8 mouse cellular contexts compared by ENCODE assay signal in genomic region chr9:72491559-72492193, GRCm38 (mm10). TPM values are rescaled to one million over a fixed set of nuclear protein-coding genes. Genes with fewer than 3 reads are reported as not detected.
DNase-seq lines count a peak whose midpoint lies in the region; ATAC-seq lines count a peak whose summit lies in the region.

No protein-coding gene starts in this region.

- H3K36me3 ChIP-seq in hindbrain, embryonic 13.5 days, result peaks cover 5% of the 10 kb centered on the region; the same call in 1 of the 2 replicates

- peak overlapping the region; percentile 90 for H3K27ac ChIP-seq in hindbrain, embryonic 13.5 days

- WGBS in hindbrain, embryonic 13.5 days, result under 1% methylated on average over 32 of the region's 32 CpGs

- peak overlapping the region; percentile 73 for H3K4me2 ChIP-seq in hindbrain, embryonic 13.5 days

- H3K27me3 ChIP-seq in hindbrain, embryonic 13.5 days, result no peaks in the 10 kb centered on the region

- H3K4me3 ChIP-seq in hindbrain, embryonic 13.5 days, result peak overlapping the region; percentile 70

- peak; percentile 97 for ATAC-seq in hindbrain, embryonic 13.5 days (ENCODE audit: low FRiP score)

- H3K4me1 ChIP-seq in hindbrain, embryonic 13.5 days (replicated peaks), result peaks cover 11% of the 10 kb centered on the region

- no peaks in the 10 kb centered on the region for H3K9me3 ChIP-seq in hindbrain, embryonic 13.5 days

- peak; percentile 92 for DNase-seq in Muller cell, postnatal 12 days (ENCODE audit: inconsistent ontology term)
- DNase-seq in cerebellum, adult 9-11 months, result peak; percentile 90
- DNase-seq in frontal cortex, postnatal 10 days (ENCODE audit: low spot score in 2 of 2), result peak; percentile 80 to 88
- DNase-seq in layer of hippocampus, postnatal 25 days (ENCODE audit: extremely low spot score in 1 of 2, low spot score in 1 of 2), result peak; percentile 71 to 74
- peak; percentile 91 for DNase-seq in lung, postnatal 25 days (ENCODE audit: low spot score)
- DNase-seq in retina, embryonic 14.5 days (ENCODE audit: low spot score), result peak; percentile 92
- peak; percentile 93 for DNase-seq in thymus, postnatal 4 days

- H3K9ac ChIP-seq in hindbrain, embryonic 13.5 days, result peak overlapping the region; percentile 80

RNA-seq across cellular contexts. Expression of gene Tex9, which starts 0.3 kb away (rescaled TPM):
- polyA plus RNA-seq in hindbrain, embryonic 13.5 days (2015; fragmentation: Nextera tagmentation; extraction: Ambion mirVana), result 38.9 and 43.2 TPM in 2 replicates
- total RNA-seq in layer of hippocampus, postnatal 25 days (2021), result 1 to 10 TPM; 5.8 to 7.5 TPM

RNA-seq across cellular contexts. Expression of gene Rfx7, which starts 40.4 kb away (rescaled TPM):
- polyA plus RNA-seq in hindbrain, embryonic 13.5 days (2015; fragmentation: Nextera tagmentation; extraction: Ambion mirVana), result 16.6 and 17.2 TPM in 2 replicates
- 10 to 100 TPM; 20.2 to 24.8 TPM for total RNA-seq in layer of hippocampus, postnatal 25 days (2021)

RNA-seq across cellular contexts. Expression of gene Mns1, which starts 53.9 kb away (rescaled TPM):
- 10.3 and 12.1 TPM in 2 replicates for polyA plus RNA-seq in hindbrain, embryonic 13.5 days (2015; fragmentation: Nextera tagmentation; extraction: Ambion mirVana)
- 1 to 10 TPM in 1 of 2 experiments, under 1 TPM in 1; 0.73 to 1.0 TPM for total RNA-seq in layer of hippocampus, postnatal 25 days (2021)

Comparison
In these comparisons a context has a peak if more than half of its experiments do, and no peak if none do; other contexts are left out.
1. Peak in every context shown above with its lines: DNase-seq, ATAC-seq, H3K4me3 ChIP-seq and H3K27ac ChIP-seq.